ENCODE assay signal across 21 mouse cellular contexts in the genomic region with DNA sequence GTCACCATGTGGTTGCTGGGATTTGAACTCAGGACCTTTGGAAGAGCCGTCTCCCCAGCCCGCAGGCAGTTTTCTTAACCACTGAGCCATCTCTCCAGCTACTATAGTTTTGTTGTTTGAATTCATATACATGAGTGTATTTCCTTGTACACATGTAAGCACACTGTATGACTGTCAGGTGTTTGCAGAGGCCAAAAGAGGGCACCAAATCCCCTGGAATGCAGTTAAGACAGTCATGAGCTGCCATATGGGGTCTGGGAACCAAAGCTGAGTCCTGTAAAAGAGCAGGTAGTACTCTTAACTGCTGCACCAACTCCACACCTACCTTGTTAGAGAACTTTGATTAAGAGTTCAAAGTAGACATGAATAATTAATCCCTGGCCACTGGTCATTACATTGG. TPM values are rescaled to one million over a fixed set of nuclear protein-coding genes. Genes with fewer than 3 reads are reported as not detected.
DNase-seq lines count a peak whose midpoint lies in the region; ATAC-seq and TF ChIP-seq lines count a peak whose summit lies in the region.
"Had no signal": no experiment of that assay in that cellular context is flagged by ENCODE, and none has a peak within 500 bp of the region (broad histone marks: within the 10 kb centered on the region; RNA-seq: fewer than 3 reads in every experiment).

No protein-coding gene starts in this region.

- no peak overlapping the region for H3K9ac ChIP-seq in liver, adult 2 months (ENCODE audit: low read depth, low read length)
- H3K9ac ChIP-seq: hindbrain, embryonic 12.5 days; liver, embryonic 15.5 days; midbrain, embryonic 13.5 days; stomach, embryonic 15.5 days had no signal

- no peaks in the 10 kb centered on the region; the same call in 1 of the 2 replicates for H3K79me2 ChIP-seq in liver, adult 2 months (ENCODE audit: control insufficient read depth, insufficient read depth, low read length)

- H3K4me3 ChIP-seq in gastrocnemius, adult 2 months: no peak overlapping the region
- no peak overlapping the region for H3K4me3 ChIP-seq in liver, adult 2 months (ENCODE audit: insufficient read depth, low read depth, low read length)
- H3K4me3 ChIP-seq: embryonic facial prominence, embryonic 10.5 days; hindbrain, embryonic 12.5 days; liver, embryonic 15.5 days; midbrain, embryonic 13.5 days; stomach, embryonic 15.5 days had no signal

- 97% methylated on average over 2 of the region's 2 CpGs for WGBS in liver, adult 2 months

- intact Hi-C loops in gastrocnemius, adult 2 months (cut with DNase I): no loop called here
- intact Hi-C loops in gastrocnemius, postnatal 36 days (cut with DNase I): no loop called here

- no peak overlapping the region for H3K27ac ChIP-seq in gastrocnemius, adult 2 months
- H3K27ac ChIP-seq in liver, adult 2 months (replicated peaks; ENCODE audit: insufficient read depth, low read depth, low read length): no peak overlapping the region
- H3K27ac ChIP-seq: embryonic facial prominence, embryonic 10.5 days; hindbrain, embryonic 12.5 days; liver, embryonic 15.5 days; midbrain, embryonic 13.5 days; stomach, embryonic 15.5 days had no signal

- ATAC-seq in granulocyte monocyte progenitor cell, adult 5-6 weeks (replicated peaks; ENCODE audit: poor library complexity, severe bottlenecking): peak; percentile 20; the same call in 1 of the 2 replicates
- ATAC-seq in megakaryocyte-erythroid progenitor cell, adult 5-6 weeks (replicated peaks; ENCODE audit: low FRiP score, low TSS enrichment, poor library complexity, severe bottlenecking): no peak
- ATAC-seq: midbrain, embryonic 13.5 days had no signal

- TF ChIP-seq POLR2A in liver, adult 2 months (IDR thresholded peaks at IDR 0.05; ENCODE audit: extremely low read depth, insufficient read depth, low read length): no peak

- no peaks in the 10 kb centered on the region for H3K4me1 ChIP-seq in liver, adult 2 months (ENCODE audit: control insufficient read depth, insufficient read depth, low read length)
- H3K4me1 ChIP-seq: embryonic facial prominence, embryonic 10.5 days; hindbrain, embryonic 12.5 days; liver, embryonic 15.5 days; midbrain, embryonic 13.5 days; stomach, embryonic 15.5 days had no signal

- H3K36me3 ChIP-seq in liver, adult 2 months (ENCODE audit: control insufficient read depth, insufficient read depth, low read length): peaks cover 10% of the 10 kb centered on the region
- H3K36me3 ChIP-seq: stomach, embryonic 15.5 days had no signal

- peak; percentile 38 for TF ChIP-seq CTCF in gastrocnemius, adult 2 months (IDR thresholded peaks at IDR 0.05)
- peak; percentile 20; the same call in 1 of the 2 replicates for TF ChIP-seq CTCF in liver, adult 2 months (IDR thresholded peaks at IDR 0.05; ENCODE audit: low read depth, low read length)

- no peaks in the 10 kb centered on the region for H3K27me3 ChIP-seq in liver, adult 2 months (ENCODE audit: control insufficient read depth, insufficient read depth, low read length)
- H3K27me3 ChIP-seq: hindbrain, embryonic 12.5 days; liver, embryonic 15.5 days; midbrain, embryonic 13.5 days; stomach, embryonic 15.5 days had no signal

- DNase-seq in gastrocnemius, adult 2 months: no peak
- DNase-seq in gastrocnemius, postnatal 36 days: no peak
- DNase-seq in liver, adult 2 months (ENCODE audit: extremely low read depth, low read depth, low spot score): peak; percentile 12
- DNase-seq in liver (no peak), A20 (ENCODE audit: low read depth, low spot score) (peak; percentile 21)
- DNase-seq in ovary, postnatal 36 days (ENCODE audit: low spot score): no peak
- DNase-seq: adrenal gland, adult 2 months; cerebellum, adult 9-10 months; gastrocnemius, postnatal 25 days; kidney, adult 18-20 months; right cerebral cortex, postnatal 4 days; thymus, postnatal 14 days had no signal

RNA-seq across cellular contexts. Expression of gene Gm1123, which starts 45.1 kb away (rescaled TPM):
- not detected for total RNA-seq in gastrocnemius, adult 2 months (2021)
- total RNA-seq in gastrocnemius, postnatal 36 days (2021): not detected
- not detected in 2 replicates for total RNA-seq in liver, adult 2 months (2014; rRNA removed)
- not detected in 2 replicates for polyA plus RNA-seq in liver, adult 2 months (2012; rRNA removed)
- not detected in 2 replicates for total RNA-seq in granulocyte monocyte progenitor cell, adult 5-6 weeks (2014; fragmentation: Nextera tagmentation)
- not detected in 2 replicates for total RNA-seq in granulocyte monocyte progenitor cell, adult 5-6 weeks (2017)
- total RNA-seq in megakaryocyte-erythroid progenitor cell, adult 5-6 weeks (2014; fragmentation: Nextera tagmentation): not detected in 2 replicates
- total RNA-seq in megakaryocyte-erythroid progenitor cell, adult 5-6 weeks (2017): not detected in 2 replicates
- total RNA-seq: adrenal gland, adult 2 months; gastrocnemius, postnatal 25 days; left cerebral cortex, postnatal 14 days had no signal
- polyA plus RNA-seq: adrenal gland, adult 2 months; C2C12; embryonic facial prominence, embryonic 10.5 days; hindbrain, embryonic 12.5 days had no signal

RNA-seq across cellular contexts. Expression of gene Pik3cb, which starts 59.8 kb away (rescaled TPM):
- total RNA-seq in gastrocnemius, adult 2 months (2021): 1 to 10 TPM; 4.5 to 6.1 TPM
- 1 to 10 TPM; 5.1 to 5.2 TPM for total RNA-seq in gastrocnemius, postnatal 36 days (2021)
- 4.2 and 4.6 TPM in 2 replicates for total RNA-seq in liver, adult 2 months (2014; rRNA removed)
- polyA plus RNA-seq in liver, adult 2 months (2012; rRNA removed): 2.3 and 2.5 TPM in 2 replicates
- total RNA-seq in granulocyte monocyte progenitor cell, adult 5-6 weeks (2014; fragmentation: Nextera tagmentation): 9.9 and 10.5 TPM in 2 replicates
- 4.6 and 5.6 TPM in 2 replicates for total RNA-seq in granulocyte monocyte progenitor cell, adult 5-6 weeks (2017)
- total RNA-seq in megakaryocyte-erythroid progenitor cell, adult 5-6 weeks (2014; fragmentation: Nextera tagmentation): 9.5 and 14.1 TPM in 2 replicates
- total RNA-seq in megakaryocyte-erythroid progenitor cell, adult 5-6 weeks (2017): 2.9 and 5.5 TPM in 2 replicates

Comparison
In these comparisons a context has a peak if more than half of its experiments do, and no peak if none do; other contexts are left out.
1. DNase-seq: peak in liver, adult 2 months (single experiment) and A20 (single experiment); none in gastrocnemius, adult 2 months (single experiment), gastrocnemius, postnatal 36 days (0 of 2), liver (single experiment) and ovary, postnatal 36 days (single experiment).